Mouse (Mus musculus) cerebellum, adult 2 months (tissue): ENCODE measurements around the gene Rasa3. TPM values are rescaled to one million over a fixed set of nuclear protein-coding genes. Genes with fewer than 3 reads are reported as not detected.

ENCODE experiments used
- DNase-seq, 2 experiments: peaks; one replicate each; pipeline ENCODE4 v3.0.0; 2021
- H3K27ac ChIP-seq: fragments of 200-500 bp; 2 replicates; pipeline ENCODE4 v1.5.1; 2012; ENCODE audit warnings: low read length, control low read depth, inconsistent platforms; ENCODE audit not compliant: insufficient read depth
- H3K27me3 ChIP-seq: fragments of 200-500 bp; 2 replicates; pipeline ENCODE4 v1.6.1; 2012; ENCODE audit warnings: inconsistent platforms, mild to moderate bottlenecking, low read length, moderate library complexity; ENCODE audit not compliant: control insufficient read depth, insufficient read depth
- H3K4me1 ChIP-seq: fragments of 200-500 bp; 2 replicates; pipeline ENCODE4 v1.6.1; 2011; ENCODE audit warnings: low read length; ENCODE audit not compliant: control insufficient read depth, insufficient read depth
- H3K4me3 ChIP-seq: fragments of 200-500 bp; replicated peaks from 2 replicates; pipeline ENCODE3; 2011; ENCODE audit warnings: mild to moderate bottlenecking, low read depth, low read length, control low read depth; ENCODE audit not compliant: insufficient read depth
- CTCF ChIP-seq: fragments of 200-500 bp; IDR thresholded peaks from 2 replicates; pipeline ENCODE4 v1.5.1; 2011; ENCODE audit warnings: low read depth, mild to moderate bottlenecking, control low read depth, low read length, moderate library complexity, borderline replicate concordance; ENCODE audit not compliant: insufficient read depth
- POLR2A ChIP-seq: fragments of 200-500 bp; IDR thresholded peaks from 2 replicates; pipeline ENCODE4 v1.6.1; 2011; ENCODE audit warnings: low read length, control low read depth, borderline replicate concordance; ENCODE audit not compliant: insufficient read depth
- WGBS: fragments of 180-500 bp; shearing (Covaris S2); methylation state at CpG from one replicate; pipeline ENCODE4 v1.1.7; 2018; 5-methylcytosine and 5-hydroxymethylcytosine counted together
- polyA plus RNA-seq: library from polyadenylated mRNA; depleted of rRNA; stranded (reverse); fragments of >200 nt; gene quantifications from 2 replicates; pipeline ENCODE4 v1.2.3, GENCODE M21; 2012

Gene Rasa3
- polyA plus RNA-seq, 1 experiment = 94.9 TPM

DNA sequence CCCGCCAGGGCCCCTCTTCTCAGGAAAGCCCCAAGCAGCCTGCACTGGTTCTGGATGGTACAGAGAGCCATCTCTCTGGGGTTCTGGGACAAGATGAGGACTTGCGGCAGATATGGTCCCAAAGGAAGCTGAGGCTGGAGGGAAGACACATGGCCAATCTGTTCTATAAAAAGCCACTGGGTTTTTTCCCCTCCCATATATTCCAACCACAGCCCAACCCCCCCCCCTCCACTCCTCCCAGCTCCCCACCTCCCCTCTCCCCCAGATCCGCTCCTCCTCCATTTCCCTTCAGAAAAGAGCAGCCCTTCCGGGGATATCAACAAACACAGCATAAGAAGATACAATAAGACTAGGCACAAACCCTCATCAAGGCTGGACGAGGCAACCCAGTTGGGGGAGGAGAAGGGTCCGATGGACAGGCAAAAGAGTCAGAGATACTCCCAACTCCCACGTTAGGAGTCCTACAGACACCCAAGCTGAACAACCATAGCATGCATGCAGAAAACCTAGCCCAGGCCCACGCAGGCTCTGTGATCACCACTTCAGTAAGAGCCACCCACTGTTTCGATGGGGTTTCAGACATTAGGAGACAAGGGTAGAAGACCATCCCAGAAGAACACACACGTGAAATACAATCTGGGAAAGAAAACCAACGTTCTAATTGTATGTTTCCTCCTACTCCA lies 22.9 kb downstream of the Rasa3 start:
- TF ChIP-seq CTCF (no peak), POLR2A (no peak)
- Histone ChIP-seq H3K27me3 (no peaks in the 10 kb centered on the region), H3K4me3 (no peak overlapping the region), H3K27ac (no peak overlapping the region), H3K4me1 (peaks cover 67% of the 10 kb centered on the region)
- DNase-seq = no peak
- 75% methylated on average over 11 of the region's 11 CpGs for WGBS

DNA sequence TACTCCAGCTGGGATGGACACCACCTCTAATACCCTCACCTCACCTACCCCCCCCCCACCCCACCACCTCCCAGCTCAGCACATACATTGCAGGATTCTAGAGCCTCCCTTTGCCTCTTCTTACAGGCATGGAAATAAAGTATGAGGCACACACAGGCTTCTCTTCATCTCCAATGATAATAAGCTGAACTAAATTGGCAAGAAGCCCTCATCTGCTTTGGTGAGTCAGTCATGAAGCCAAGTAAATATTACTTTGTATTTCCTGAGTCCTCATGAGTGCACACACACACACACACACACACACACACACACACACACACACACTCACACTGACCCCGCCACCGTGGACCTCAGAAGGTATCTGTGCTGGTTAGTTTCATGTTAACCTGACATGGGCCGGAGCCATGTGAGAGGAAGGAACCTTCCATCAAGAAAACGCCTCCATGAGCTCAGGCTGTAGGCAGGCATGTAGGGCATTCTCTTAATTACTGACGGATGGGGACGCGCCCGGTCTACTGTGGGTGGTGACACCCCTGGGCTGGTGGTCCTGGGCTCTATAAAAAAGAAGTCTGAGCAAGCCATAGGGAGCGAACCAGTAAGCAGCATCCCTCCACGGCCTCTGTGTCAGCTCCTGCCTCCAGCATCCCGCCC lies 26.7 kb downstream of the Rasa3 start:
- no peak for TF ChIP-seq CTCF
- TF ChIP-seq POLR2A = no peak
- no peak overlapping the region for H3K4me3 ChIP-seq
- 0 out of 2 replicates have a peak overlapping the region, but pooled peaks have one; percentile 0 for H3K27ac ChIP-seq
- WGBS = 71% methylated on average over 11 of the region's 11 CpGs
- H3K27me3 ChIP-seq = no peaks in the 10 kb centered on the region
- peak in 1 of 2 experiments; percentile 57 for DNase-seq
- peaks cover 74% of the 10 kb centered on the region for H3K4me1 ChIP-seq

DNA sequence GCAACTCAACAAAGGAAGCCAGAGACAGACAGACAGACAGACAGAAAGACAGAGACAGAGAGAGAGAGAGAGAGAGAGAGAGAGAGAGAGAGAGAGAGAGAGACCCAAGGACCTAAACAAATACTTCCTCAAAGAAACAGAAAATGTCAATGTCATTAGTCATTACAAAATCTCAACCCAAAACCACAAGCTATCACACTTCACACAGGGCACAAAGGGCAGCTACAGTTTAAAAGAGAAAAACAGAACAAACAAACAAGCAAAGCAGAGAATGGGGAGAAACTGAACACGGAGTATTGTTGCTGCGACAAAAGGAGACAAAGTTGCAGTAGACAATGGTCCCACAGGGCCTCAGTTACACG lies 28.3 kb downstream of the Rasa3 start:
- WGBS = 27% methylated on average over 3 of the region's 3 CpGs
- TF ChIP-seq CTCF = no peak
- no peak for TF ChIP-seq POLR2A
- Histone ChIP-seq H3K4me1 (peaks cover 79% of the 10 kb centered on the region), H3K27ac (peak overlapping the region; percentile 80), H3K4me3 (no peak overlapping the region), H3K27me3 (no peaks in the 10 kb centered on the region)
- DNase-seq = no peak

DNA sequence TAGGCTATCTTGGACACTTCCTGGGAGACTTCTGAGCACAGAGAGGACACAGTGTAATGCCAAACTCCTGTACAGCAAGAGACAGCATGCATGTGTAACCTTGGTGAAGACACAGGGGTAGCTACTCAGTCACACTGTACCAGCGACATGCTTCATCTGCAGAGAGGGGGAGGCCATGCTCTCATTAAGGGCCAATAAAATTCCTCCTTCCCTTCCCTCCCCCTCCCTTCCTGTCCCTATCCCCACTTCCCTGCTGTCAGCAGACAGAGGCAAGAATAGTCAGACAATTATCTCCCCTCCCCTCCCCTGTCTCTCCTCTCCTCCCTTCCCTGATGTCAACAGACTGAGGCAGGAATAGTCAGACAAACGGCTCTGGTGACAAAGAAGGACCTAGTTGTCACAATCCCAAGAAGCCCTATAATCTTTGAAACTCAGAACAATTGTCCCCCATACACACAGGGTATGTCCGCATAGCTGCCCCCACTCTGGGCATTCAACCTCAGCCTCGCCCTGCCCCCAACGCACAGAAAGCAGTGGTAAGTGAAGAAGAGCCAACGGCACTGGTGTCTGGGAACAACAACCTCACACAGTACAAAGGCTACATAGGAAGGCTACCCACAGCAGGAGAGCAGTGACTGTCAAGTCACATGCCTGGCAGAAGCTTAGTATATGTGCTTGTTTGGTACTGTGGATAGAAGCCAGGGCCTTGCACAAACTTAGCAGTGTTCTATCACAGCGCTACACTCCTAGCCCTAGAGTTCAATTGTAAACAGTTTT lies 28.8 kb downstream of the Rasa3 start:
- Histone ChIP-seq H3K27ac (peak overlapping the region; percentile 80), H3K4me1 (peaks cover 81% of the 10 kb centered on the region), H3K4me3 (no peak overlapping the region), H3K27me3 (no peaks in the 10 kb centered on the region)
- TF ChIP-seq CTCF = no peak
- 17% methylated on average over 7 of the region's 7 CpGs for WGBS
- peak in 1 of 2 experiments; percentile 57 for DNase-seq

DNA sequence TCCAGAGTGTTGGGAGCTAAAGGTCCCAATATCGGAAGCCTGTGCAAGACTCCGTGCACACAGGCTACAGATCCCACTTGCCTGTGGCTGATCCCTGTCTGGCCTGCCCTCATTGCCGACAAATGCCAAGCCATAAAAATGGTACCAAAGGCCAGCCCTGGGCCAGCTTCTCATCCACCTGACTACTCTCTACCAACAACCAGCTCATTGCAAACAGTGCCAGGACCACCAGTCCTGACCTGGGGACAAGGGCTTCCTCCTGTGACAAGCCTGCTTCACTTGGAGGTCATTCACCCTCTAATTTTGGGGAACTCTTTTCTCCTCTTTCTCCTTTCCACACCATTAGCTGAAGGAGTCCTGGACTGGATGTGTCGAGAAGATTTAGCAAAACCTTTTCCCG lies 29.8 kb downstream of the Rasa3 start:
- Histone ChIP-seq H3K4me1 (peaks cover 78% of the 10 kb centered on the region), H3K27me3 (no peaks in the 10 kb centered on the region), H3K27ac (peak overlapping the region; percentile 59; the same call in 1 of the 2 replicates), H3K4me3 (no peak overlapping the region)
- DNase-seq = no peak
- TF ChIP-seq CTCF (no peak), POLR2A (no peak)
- 53% methylated on average over 5 of the region's 5 CpGs for WGBS

DNA sequence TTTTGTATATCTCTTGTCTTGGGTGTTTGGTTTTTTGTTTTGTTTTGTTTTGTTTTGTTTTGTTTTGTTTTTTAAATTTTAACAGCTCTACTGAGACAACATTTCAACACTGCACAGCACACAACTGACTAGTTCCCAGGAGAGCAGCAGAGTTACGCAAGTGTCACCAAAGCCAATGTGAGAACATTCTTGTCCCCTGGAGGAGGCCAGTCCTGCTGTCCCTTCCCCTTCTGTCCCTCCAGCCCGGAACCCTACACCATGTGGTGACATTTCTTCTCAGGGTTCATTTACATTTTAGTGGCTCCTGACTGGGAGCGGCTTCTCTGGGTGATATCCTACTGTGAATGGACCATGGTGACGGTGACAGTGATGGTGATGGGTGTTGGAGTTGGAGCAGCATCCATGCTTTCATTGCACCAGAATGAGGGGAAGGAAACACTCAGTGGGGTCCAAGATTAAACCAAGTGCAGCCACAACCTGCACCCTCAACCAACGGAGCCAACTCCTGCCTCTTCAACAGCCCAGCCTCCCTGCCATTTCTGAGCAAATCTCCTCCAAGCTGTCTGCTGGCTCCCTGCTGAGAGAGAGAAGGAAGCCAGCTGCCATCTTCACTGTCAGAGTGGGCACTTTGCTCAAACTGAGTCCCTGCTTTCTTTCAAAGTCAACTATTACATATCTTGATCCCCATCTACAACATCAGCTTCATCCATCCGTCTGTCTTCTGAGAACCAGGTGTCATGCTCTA lies 32.3 kb downstream of the Rasa3 start:
- H3K4me3 ChIP-seq = no peak overlapping the region
- H3K27me3 ChIP-seq = no peaks in the 10 kb centered on the region
- H3K4me1 ChIP-seq = peaks cover 71% of the 10 kb centered on the region
- peak overlapping the region; percentile 53; the same call in 1 of the 2 replicates for H3K27ac ChIP-seq
- DNase-seq = peak in 1 of 2 experiments; percentile 69
- 34% methylated on average over 6 of the region's 6 CpGs for WGBS
- TF ChIP-seq POLR2A (no peak), CTCF (no peak)

DNA sequence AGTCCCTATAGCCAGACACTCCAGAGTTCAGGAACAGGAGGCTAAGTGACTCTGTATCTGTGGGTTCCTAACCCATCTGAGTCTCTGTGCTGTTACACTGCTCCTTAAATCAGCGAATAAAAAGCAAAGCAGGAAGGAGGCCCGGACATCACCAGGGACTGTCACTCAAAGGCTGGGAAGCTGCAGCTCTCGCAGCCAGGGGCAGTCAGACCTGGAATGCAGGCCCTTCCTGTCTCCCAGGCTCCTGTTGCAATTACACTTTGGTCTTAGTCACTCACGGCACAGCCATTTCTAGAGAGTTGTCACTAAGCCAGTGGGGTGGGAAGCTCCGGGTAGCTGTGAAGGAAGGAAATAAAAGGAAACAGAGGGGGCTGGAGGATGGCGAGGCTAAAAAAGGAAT lies 33.2 kb downstream of the Rasa3 start:
- DNase-seq = peak in 1 of 2 experiments; percentile 77
- H3K27me3 ChIP-seq = no peaks in the 10 kb centered on the region
- peaks cover 65% of the 10 kb centered on the region for H3K4me1 ChIP-seq
- TF ChIP-seq POLR2A = no peak
- no peak for TF ChIP-seq CTCF
- H3K4me3 ChIP-seq = no peak overlapping the region
- 5% methylated on average over 6 of the region's 6 CpGs for WGBS
- H3K27ac ChIP-seq = peak overlapping the region; percentile 68
